Mouse (Mus musculus) adrenal gland, postnatal 4 days (tissue): ENCODE results near the gene Tmem164. TPM values are rescaled to one million over a fixed set of nuclear protein-coding genes. Genes with fewer than 3 reads are reported as not detected.

ENCODE experiments used
- DNase-seq, 2 experiments: peaks; one replicate each; pipeline ENCODE4 v3.0.0; 2021 to 2022; ENCODE audit warnings: low spot score in 2 of 2, mixed read lengths in 2 of 2
- total RNA-seq, 2 experiments: library from RNA; stranded (reverse); gene quantifications; 2 replicates each; pipeline ENCODE4 v1.2.3; 2021

Tmem164 gene
- total RNA-seq, 2 experiments from 2014 or later = 64.3 to 68.8 TPM

- peak in 1 of 2 experiments; percentile 3 for DNase-seq
These were observed 56.5 kb downstream of the Tmem164 start for GRCm38 (mm10) chrX:142737719-142738118.

GRCm38 (mm10) chrX:142747428-142747827 lies 66.2 kb downstream of the Tmem164 start:
- DNase-seq = no peak

GRCm38 (mm10) chrX:142748574-142748973 lies 67.4 kb downstream of the Tmem164 start:
- no peak for DNase-seq

DNA sequence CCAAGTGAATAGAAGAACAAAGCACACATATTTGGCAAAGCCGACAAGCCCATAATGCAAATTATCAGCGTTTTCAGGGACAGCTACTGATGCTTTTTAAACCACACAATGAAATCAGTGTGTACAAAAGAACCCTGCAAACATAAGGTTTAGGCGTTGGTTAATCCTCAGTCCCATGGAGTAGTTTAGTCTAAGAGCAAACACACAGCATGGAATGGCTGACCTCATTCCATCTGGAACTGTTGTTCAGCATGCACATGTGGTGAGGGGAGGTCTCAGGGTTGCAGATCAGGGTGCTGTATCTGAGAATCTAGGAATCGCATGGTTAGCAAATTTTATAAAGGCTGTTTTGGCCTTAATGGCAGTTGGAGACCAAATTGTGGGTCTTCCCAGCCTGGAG lies 69.6 kb downstream of the Tmem164 start:
- DNase-seq = no peak

DNA sequence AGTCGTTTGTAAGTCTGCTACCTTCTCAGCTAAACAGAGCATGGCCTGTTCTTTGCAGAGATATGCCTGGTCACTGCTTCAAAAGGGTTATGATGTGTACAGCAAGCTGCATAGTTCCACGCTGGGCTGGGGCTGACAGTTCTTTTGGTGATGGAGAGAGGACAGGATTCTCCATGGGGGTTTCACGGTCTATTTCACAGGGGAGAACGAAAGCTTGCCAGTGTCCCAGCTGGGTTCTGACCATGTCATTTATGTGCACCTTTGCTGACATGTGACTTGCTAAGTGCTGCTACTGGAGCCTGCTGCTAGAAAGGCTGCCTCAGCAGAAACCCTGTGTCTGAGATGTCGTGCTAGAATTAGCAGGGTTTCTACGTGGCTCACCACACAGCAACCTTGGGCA lies 74.3 kb downstream of the Tmem164 start:
- DNase-seq = no peak

DNA sequence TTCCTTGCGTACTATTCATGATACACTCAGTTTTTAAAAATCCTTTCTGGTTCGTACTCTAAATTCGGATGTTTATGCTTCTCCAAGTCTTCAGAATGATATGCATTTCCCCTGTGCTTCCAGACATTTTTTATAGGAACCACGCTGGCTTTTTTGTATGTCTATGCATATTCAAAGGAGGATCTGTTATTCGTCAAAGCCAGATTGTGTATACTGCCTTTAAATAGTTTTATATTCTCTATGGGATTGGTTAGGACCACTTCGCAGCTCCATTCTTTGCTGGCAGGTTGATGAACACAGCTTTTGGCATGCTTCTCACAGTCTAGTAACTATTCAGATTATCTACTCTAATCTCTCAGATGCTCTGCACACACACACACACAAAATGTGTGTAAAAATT lies 79.2 kb downstream of the Tmem164 start:
- no peak for DNase-seq

GRCm38 (mm10) chrX:142763337-142763736 lies 82.1 kb downstream of the Tmem164 start:
- DNase-seq = no peak

GRCm38 (mm10) chrX:142769698-142770097 lies 88.5 kb downstream of the Tmem164 start:
- DNase-seq = no peak

GRCm38 (mm10) chrX:142773658-142774057 lies 92.5 kb downstream of the Tmem164 start:
- no peak for DNase-seq

DNA sequence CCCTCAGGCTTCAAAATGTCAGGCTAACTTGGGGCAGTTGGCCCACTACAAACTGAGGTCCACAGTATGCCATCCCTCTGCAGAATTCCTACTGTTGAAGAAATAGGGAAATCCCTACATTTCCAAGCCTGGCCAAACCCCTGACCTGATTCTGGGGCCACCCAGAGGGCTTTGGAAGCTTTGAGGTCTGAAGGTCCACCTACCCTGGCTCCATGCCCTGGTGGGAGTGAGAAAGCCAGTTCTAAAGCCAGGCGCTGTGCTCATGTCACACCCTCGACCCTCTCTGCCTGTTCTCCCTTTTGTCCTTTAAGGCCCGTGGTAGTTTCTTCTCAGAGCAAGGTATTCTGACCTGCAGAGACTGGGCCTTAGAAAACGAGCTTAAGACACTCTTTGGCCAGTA lies 94.9 kb downstream of the Tmem164 start:
- no peak for DNase-seq

- DNase-seq = peak in 1 of 2 experiments; percentile 8
These were observed 97.4 kb downstream of the Tmem164 start for GRCm38 (mm10) chrX:142778638-142779037.

DNA sequence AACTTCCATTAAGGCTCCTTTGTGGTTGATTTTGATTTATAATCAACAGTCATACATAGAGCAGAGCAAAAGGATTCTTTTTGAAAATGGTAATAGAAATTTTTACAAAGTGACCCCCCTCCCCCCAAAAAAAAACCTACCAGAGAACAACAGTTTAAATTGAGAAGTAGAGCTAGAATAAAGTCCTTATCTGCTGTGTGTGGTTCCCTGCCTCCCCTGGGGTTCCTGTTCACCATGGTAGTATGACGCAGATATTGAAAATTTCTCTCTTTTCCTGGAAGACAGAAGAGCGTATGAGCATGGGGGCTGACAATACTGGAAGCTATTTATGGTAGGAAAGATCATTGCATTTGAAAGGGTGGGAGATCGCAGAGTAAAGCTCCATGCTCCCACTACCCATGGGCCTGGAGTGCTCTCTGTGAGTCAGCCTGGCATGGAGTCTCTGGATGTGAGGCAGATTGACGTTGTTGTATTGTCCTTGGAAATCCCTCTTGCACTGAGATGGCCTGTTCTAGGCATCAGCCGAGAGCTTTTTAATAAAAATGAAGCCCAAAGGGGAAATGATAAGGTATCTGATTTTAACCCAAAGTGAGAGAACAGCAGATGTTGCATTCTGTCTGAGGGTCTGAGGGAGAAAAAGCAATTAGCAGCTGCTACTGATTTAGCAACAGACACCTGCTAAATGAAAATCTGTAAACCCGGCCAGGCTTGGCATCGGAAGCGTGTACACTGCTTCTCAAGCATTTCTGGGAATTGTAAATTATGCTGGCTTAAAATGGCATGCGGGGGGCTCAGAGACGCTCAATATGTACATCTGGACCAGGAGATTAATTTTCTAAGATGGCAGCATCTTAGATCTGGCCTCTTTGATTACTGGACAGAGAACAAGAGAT lies 105.2 kb downstream of the Tmem164 start:
- no peak for DNase-seq

DNA sequence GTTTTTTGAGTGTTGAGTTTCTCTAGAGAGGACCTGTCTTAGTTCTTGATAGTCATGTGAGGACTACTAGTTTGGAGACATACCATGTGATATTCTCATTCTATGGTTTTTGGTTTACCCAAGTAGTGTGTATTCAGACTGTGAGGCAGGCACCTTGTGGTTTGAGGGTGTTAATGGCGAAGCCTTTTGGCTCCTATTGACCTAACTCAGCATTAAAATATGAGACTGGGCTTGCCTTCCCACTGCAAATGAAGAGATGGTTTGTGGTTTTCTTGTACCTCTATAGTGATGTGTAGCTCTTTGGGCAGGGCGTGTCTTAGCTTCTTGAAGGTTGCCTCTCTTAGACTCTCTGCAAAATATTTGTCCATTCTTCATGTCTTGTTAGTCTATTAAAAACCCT lies 111.0 kb downstream of the Tmem164 start:
- DNase-seq = no peak

GRCm38 (mm10) chrX:142794069-142794610 lies 112.9 kb downstream of the Tmem164 start:
- no peak for DNase-seq

GRCm38 (mm10) chrX:142804596-142804995 lies 123.4 kb downstream of the Tmem164 start:
- DNase-seq = no peak

DNA sequence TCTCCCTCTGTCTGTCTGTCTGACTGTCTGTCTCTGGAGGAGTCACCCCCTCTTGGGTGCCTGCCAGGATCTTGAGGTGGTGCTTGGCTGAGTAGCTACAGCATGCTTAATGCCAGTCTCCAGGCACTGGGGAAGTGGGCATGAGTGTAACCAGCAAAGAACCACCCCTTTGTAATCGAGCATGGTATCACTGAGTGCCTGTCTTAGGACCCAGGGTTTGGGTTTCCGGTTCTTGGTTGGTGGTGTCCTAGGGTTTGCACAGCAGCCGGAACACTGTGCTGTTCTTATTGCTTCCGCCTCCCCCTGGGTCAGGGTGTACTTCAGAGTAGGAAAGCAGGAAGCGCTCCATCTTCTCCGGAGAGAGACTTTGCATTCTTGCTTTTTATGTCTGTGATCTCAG lies 124.9 kb downstream of the Tmem164 start:
- DNase-seq = no peak

- DNase-seq = no peak
These were observed 125.4 kb downstream of the Tmem164 start for GRCm38 (mm10) chrX:142806620-142807061.

DNA sequence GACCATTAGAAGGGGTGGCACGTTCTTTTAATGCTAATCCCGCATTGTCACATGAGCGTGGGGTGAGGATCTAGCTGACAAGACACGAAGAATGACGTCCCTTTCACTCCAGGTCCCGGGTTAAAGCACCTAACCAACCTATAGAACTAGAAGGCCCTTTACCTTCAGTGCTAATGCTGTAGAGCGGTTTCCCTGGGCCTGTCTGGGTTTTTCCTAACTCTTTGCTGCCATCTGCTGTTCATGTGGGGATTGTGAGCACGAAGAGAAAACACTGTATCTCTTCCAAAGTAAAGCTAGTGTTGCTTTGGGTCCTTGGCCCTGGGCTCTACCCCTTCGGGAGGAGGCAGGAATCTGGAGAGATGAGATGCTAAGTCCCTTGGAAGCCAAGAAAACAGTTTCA lies 127.2 kb downstream of the Tmem164 start:
- DNase-seq = no peak

- no peak for DNase-seq
These were observed 131.9 kb downstream of the Tmem164 start for GRCm38 (mm10) chrX:142813146-142813545.

- DNase-seq = no peak
These were observed 137.0 kb downstream of the Tmem164 start for GRCm38 (mm10) chrX:142818057-142818682.

DNA sequence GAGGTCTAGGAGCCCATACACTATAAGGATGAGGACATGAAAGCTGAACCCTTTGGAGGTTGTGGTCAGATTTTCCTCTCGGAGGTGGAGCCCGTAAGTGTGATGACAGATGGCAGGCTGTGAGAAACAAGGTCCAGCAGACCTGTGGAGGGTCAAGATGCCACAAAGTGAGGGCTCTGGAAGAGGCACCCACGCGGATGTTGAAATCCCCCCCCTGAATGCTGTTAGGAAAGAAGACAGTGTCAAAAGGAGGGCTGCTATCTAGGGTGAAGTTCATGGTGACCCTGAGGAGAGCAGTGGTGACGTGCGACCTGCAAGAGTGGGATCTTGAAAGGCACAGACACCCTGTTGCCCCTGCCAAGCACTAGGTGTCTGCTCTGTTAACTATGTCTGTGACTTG lies 140.0 kb downstream of the Tmem164 start:
- no peak for DNase-seq

GRCm38 (mm10) chrX:142821846-142822245 lies 140.6 kb downstream of the Tmem164 start:
- no peak for DNase-seq
